Mouse (Mus musculus): ENCODE data around the gene Srrm1. TPM values are rescaled to one million over a fixed set of nuclear protein-coding genes. Genes with fewer than 3 reads are reported as not detected.
A peak's percentile ranks its signal among the peaks of the same experiment; 100 is the strongest.

Gene Srrm1
- polyA plus RNA-seq, 1 experiment from 2014 or later = 254 TPM

DNA sequence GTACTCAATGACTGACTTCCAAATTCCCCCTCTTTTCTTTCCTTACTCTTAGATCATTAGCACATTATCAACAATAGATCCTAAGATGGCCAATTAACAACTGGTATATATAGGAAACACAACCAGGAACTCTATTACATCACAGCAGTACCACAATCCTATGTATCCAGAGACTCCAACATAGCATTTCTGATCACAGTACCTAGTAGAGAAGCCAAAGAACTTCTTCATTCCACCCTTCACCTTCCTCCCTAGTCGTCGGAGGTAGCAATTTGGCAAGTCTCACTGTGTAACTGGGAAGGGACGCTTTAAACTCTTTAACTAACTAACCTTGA lies 17.1 kb downstream of the Srrm1 start:
- peak overlapping the region; percentile 69; the same call in 1 of the 2 replicates for H3K27ac ChIP-seq (ENCODE audit: low read depth, low read length)
- no peak overlapping the region for H3K9ac ChIP-seq (ENCODE audit: low read depth, low read length)
- WGBS = 63% methylated on average over 3 of the region's 3 CpGs
- peaks cover 94% of the 10 kb centered on the region for H3K36me3 ChIP-seq (ENCODE audit: control insufficient read depth, insufficient read depth, low read length)
- no peaks in the 10 kb centered on the region for H3K27me3 ChIP-seq (ENCODE audit: control insufficient read depth, insufficient read depth, low read length)
- H3K4me3 ChIP-seq (ENCODE audit: low read length) = no peak overlapping the region
- H3K4me2 ChIP-seq (replicated peaks; ENCODE audit: low read depth, low read length) = no peak overlapping the region; the same call in 1 of the 2 replicates
- no peaks in the 10 kb centered on the region for H3K9me3 ChIP-seq (ENCODE audit: control insufficient read depth, low read length)
- ATAC-seq (ENCODE audit: low FRiP score, low TSS enrichment) = no peak
- H3K4me1 ChIP-seq (ENCODE audit: control insufficient read depth, insufficient read depth, low read length) = no peaks in the 10 kb centered on the region

DNA sequence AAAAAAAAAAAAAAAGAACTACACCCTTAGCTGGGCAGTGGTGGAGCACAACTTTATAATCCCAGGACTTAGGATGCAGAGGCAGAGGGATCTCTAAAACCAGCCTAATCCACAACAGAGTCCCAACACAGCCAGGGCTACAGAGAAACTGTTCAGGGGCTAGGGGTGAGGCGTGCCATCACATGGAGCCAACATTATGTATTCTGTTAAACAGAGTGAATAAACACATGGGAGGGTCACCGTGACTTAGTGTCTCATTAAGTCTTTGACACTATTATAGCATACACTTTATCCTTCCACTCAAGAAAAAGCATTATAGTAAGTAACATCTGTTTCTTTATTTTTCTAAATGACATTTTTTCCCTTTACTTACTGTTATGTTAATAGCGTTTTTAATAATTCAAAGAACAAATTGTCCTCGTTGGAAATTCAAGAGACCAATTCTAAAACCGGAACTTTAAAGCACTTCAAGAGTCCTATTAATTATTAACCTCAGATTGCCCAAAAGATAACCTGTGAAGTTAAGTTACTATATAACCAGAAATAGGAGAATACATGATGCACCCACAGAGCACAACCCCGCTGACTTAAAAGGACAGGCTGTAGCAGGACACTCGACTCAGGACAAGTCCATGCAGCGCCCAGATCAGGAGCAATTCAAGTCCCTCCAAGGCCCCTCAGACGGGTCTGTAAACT lies 17.6 kb downstream of the Srrm1 start:
- no peaks in the 10 kb centered on the region for H3K9me3 ChIP-seq (ENCODE audit: control insufficient read depth, low read length)
- WGBS = 71% methylated on average over 9 of the region's 9 CpGs
- no peak for ATAC-seq (ENCODE audit: low FRiP score, low TSS enrichment)
- no peaks in the 10 kb centered on the region for H3K27me3 ChIP-seq (ENCODE audit: control insufficient read depth, insufficient read depth, low read length)
- H3K4me3 ChIP-seq (ENCODE audit: low read length) = no peak overlapping the region
- no peak overlapping the region for H3K9ac ChIP-seq (ENCODE audit: low read depth, low read length)
- H3K4me2 ChIP-seq (replicated peaks; ENCODE audit: low read depth, low read length) = no peak overlapping the region
- peaks cover 94% of the 10 kb centered on the region for H3K36me3 ChIP-seq (ENCODE audit: control insufficient read depth, insufficient read depth, low read length)
- no peaks in the 10 kb centered on the region for H3K4me1 ChIP-seq (ENCODE audit: control insufficient read depth, insufficient read depth, low read length)
- peak overlapping the region; percentile 69; the same call in 1 of the 2 replicates for H3K27ac ChIP-seq (ENCODE audit: low read depth, low read length)

DNA sequence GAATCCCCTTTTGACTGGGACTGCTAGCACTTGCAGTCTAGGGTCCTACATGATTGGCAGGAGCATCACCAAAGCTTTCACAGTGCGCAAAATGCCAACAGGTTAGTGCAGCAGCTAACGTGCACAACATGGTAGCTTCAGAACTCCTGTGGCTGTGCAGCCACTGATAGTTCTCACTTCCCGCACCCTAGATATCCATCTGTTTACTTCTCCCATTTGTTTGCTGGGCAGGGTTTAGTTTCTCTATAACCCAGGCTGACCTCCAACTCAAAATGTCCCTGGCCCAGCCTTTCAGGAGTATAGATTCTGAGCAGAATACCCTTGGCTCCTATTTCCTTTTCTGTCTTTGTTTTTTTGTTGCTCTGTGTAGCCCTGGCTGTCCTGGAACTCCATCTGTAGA lies 26.7 kb downstream of the Srrm1 start:
- Histone ChIP-seq H3K36me3 (ENCODE audit: control insufficient read depth, insufficient read depth, low read length) (peaks cover 97% of the 10 kb centered on the region), H3K4me1 (ENCODE audit: control insufficient read depth, insufficient read depth, low read length) (no peaks in the 10 kb centered on the region), H3K27ac (ENCODE audit: low read depth, low read length) (no peak overlapping the region), H3K9ac (ENCODE audit: low read depth, low read length) (no peak overlapping the region), H3K9me3 (ENCODE audit: control insufficient read depth, low read length) (no peaks in the 10 kb centered on the region), H3K4me2 (replicated peaks; ENCODE audit: low read depth, low read length) (no peak overlapping the region), H3K27me3 (ENCODE audit: control insufficient read depth, insufficient read depth, low read length) (no peaks in the 10 kb centered on the region), H3K4me3 (ENCODE audit: low read length) (no peak overlapping the region)
- WGBS = 93% methylated on average over 3 of the region's 3 CpGs
- no peak for ATAC-seq (ENCODE audit: low FRiP score, low TSS enrichment)

DNA sequence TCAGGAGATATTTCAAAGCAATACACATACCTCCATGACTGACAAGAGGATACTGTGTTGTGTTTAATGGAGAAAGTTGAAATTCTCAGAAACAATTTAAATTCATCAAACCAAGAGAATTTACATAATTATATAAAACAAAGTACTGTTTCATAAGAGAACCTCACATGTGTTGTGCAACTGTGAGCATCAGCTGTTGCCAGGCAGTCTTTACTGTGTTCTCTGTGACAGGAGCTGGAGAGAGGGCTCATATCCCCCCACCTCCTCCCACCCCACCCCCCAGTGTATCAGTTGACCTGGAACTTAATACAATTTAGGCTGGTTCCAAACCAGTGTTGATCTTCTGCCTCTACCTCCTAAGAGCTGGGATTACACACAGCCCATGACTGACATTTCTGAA lies 27.1 kb downstream of the Srrm1 start:
- Histone ChIP-seq H3K9me3 (ENCODE audit: control insufficient read depth, low read length) (no peaks in the 10 kb centered on the region), H3K4me3 (ENCODE audit: low read length) (no peak overlapping the region), H3K4me1 (ENCODE audit: control insufficient read depth, insufficient read depth, low read length) (no peaks in the 10 kb centered on the region), H3K27ac (ENCODE audit: low read depth, low read length) (no peak overlapping the region), H3K9ac (ENCODE audit: low read depth, low read length) (no peak overlapping the region), H3K4me2 (replicated peaks; ENCODE audit: low read depth, low read length) (no peak overlapping the region), H3K36me3 (ENCODE audit: control insufficient read depth, insufficient read depth, low read length) (peaks cover 97% of the 10 kb centered on the region), H3K27me3 (ENCODE audit: control insufficient read depth, insufficient read depth, low read length) (no peaks in the 10 kb centered on the region)
- ATAC-seq (ENCODE audit: low FRiP score, low TSS enrichment) = no peak

DNA sequence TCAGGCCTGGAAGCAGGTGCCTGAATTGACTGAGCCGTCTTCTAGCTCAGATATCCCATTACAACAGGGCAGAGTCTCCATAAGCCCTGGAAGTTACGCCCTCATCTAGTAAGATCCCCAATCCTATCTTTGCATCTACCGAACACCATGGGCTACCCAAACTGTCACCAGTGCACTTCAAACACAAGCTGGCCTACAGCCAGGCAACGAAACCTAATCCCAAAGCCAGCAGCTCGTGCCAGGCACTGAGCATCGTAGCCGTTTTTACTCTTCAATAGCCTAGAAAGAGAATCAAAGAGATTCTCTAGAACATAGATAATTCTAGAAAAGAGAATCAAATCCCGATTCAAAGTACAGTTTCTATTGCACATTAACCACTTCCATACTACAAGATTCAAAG lies 30.1 kb downstream of the Srrm1 start:
- no peak overlapping the region for H3K4me3 ChIP-seq (ENCODE audit: low read length)
- H3K4me1 ChIP-seq (ENCODE audit: control insufficient read depth, insufficient read depth, low read length) = no peaks in the 10 kb centered on the region
- no peak overlapping the region for H3K9ac ChIP-seq (ENCODE audit: low read depth, low read length)
- H3K36me3 ChIP-seq (ENCODE audit: control insufficient read depth, insufficient read depth, low read length) = peaks cover 93% of the 10 kb centered on the region
- no peaks in the 10 kb centered on the region for H3K9me3 ChIP-seq (ENCODE audit: control insufficient read depth, low read length)
- H3K4me2 ChIP-seq (replicated peaks; ENCODE audit: low read depth, low read length) = no peak overlapping the region
- no peaks in the 10 kb centered on the region for H3K27me3 ChIP-seq (ENCODE audit: control insufficient read depth, insufficient read depth, low read length)
- no peak overlapping the region for H3K27ac ChIP-seq (ENCODE audit: low read depth, low read length)
- ATAC-seq (ENCODE audit: low FRiP score, low TSS enrichment) = no peak
- 84% methylated on average over 8 of the region's 8 CpGs for WGBS

DNA sequence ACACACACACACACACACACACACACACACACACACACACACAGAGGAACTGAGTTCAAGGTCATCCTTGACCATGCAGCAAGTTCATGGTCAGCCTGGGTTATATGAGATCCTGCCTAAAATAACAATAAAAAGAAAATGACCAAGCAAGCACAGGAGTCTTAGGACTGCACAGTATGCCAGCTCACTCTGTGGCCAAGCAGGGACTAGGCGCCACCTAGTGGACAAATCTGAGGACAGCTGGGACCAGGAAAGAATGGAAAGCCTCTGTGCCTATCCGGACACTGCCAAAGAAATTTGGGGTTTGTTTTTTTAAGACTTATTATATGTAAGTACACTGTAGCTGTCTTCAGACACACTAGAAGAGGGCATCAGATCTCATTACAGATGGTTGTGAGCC lies 35.2 kb downstream of the Srrm1 start:
- WGBS = 17% methylated on average over 2 of the region's 2 CpGs
- Histone ChIP-seq H3K4me3 (ENCODE audit: low read length) (no peak overlapping the region), H3K27ac (ENCODE audit: low read depth, low read length) (no peak overlapping the region), H3K9ac (ENCODE audit: low read depth, low read length) (no peak overlapping the region), H3K27me3 (ENCODE audit: control insufficient read depth, insufficient read depth, low read length) (no peaks in the 10 kb centered on the region), H3K4me2 (replicated peaks; ENCODE audit: low read depth, low read length) (no peak overlapping the region), H3K4me1 (ENCODE audit: control insufficient read depth, insufficient read depth, low read length) (peaks cover 8% of the 10 kb centered on the region), H3K9me3 (ENCODE audit: control insufficient read depth, low read length) (no peaks in the 10 kb centered on the region), H3K36me3 (ENCODE audit: control insufficient read depth, insufficient read depth, low read length) (peaks cover 59% of the 10 kb centered on the region)
- ATAC-seq (ENCODE audit: low FRiP score, low TSS enrichment) = peak; percentile 77

DNA sequence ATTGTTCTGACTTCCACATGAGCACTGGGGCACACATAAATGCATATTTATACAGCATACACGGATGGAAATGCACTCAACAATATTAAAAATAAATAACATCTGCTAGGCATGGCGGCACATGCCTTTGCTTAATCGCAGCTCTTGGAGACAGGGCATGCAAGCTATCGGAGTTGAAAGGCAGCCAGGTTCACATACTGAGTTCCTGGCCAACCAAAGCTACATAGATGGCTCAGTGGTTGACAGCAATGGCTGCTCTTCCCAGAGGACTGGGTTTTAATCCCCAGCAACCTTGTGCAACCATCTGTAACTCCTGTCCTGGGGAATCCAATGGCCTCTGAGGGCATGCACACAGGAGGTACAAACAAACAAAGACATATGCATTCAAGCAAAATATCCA lies 35.6 kb downstream of the Srrm1 start:
- WGBS = 93% methylated on average over 4 of the region's 4 CpGs
- H3K4me3 ChIP-seq (ENCODE audit: low read length) = no peak overlapping the region

DNA sequence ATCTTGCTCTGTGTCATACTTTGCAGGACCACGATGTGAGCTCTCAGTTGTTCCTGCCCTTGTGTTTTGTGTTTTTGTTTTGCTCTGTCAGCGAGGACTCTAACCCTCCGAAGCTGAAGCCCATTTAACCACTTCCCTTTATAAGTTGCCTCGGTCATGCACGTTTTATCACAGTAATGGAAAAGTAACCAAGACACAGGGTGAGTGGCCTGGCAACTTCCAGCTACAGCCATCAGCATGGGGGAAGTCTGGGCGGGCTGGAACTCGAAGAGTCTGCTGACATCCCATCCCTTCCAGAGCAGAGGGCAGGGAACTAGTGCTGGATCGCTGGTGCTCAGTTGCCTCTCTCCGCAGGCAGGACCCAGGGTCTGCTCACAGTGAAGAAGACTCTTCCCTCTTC lies 37.8 kb downstream of the Srrm1 start:
- H3K9ac ChIP-seq (ENCODE audit: low read depth, low read length) = no peak overlapping the region
- H3K36me3 ChIP-seq (ENCODE audit: control insufficient read depth, insufficient read depth, low read length) = peaks cover 32% of the 10 kb centered on the region
- H3K4me3 ChIP-seq (ENCODE audit: low read length) = no peak overlapping the region
- H3K27ac ChIP-seq (ENCODE audit: low read depth, low read length) = no peak overlapping the region
- no peaks in the 10 kb centered on the region for H3K9me3 ChIP-seq (ENCODE audit: control insufficient read depth, low read length)
- H3K4me1 ChIP-seq (ENCODE audit: control insufficient read depth, insufficient read depth, low read length) = peaks cover 15% of the 10 kb centered on the region
- WGBS = 92% methylated on average over 9 of the region's 9 CpGs
- H3K4me2 ChIP-seq (replicated peaks; ENCODE audit: low read depth, low read length) = no peak overlapping the region
- ATAC-seq (ENCODE audit: low FRiP score, low TSS enrichment) = no peak
- no peaks in the 10 kb centered on the region for H3K27me3 ChIP-seq (ENCODE audit: control insufficient read depth, insufficient read depth, low read length)

More for the DNA sequence above, 35.6 kb downstream of the Srrm1 start:
- peaks cover 12% of the 10 kb centered on the region for H3K4me1 ChIP-seq (ENCODE audit: control insufficient read depth, insufficient read depth, low read length)
- no peak overlapping the region for H3K9ac ChIP-seq (ENCODE audit: low read depth, low read length)
- no peaks in the 10 kb centered on the region for H3K9me3 ChIP-seq (ENCODE audit: control insufficient read depth, low read length)
- H3K27ac ChIP-seq (ENCODE audit: low read depth, low read length) = no peak overlapping the region
- no peaks in the 10 kb centered on the region for H3K27me3 ChIP-seq (ENCODE audit: control insufficient read depth, insufficient read depth, low read length)
- H3K36me3 ChIP-seq (ENCODE audit: control insufficient read depth, insufficient read depth, low read length) = peaks cover 55% of the 10 kb centered on the region
- no peak overlapping the region for H3K4me2 ChIP-seq (replicated peaks; ENCODE audit: low read depth, low read length)
- no peak for ATAC-seq (ENCODE audit: low FRiP score, low TSS enrichment)

DNA sequence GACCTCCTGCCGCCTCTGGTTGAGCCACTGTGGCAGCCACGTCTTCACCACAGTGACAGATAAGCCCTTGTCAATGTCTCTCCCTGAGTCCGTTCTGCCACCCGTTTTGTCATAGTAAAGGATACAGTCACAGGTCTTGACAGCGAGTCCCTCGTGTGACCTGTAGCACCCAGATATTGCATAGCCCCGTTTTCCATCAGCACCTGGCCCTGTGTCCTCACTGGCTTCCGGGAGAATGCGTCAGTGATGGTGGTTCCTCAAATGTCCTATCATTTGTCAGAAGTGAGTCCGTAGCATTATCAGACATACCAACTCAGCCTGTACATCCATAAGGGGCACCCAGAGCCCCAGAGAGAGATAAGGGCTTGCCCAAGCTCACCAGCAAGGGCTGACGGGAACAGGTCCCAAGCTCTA lies 38.7 kb downstream of the Srrm1 start:
- 86% methylated on average over 11 of the region's 11 CpGs for WGBS
- no peak overlapping the region for H3K27ac ChIP-seq (ENCODE audit: low read depth, low read length)
- no peak for ATAC-seq (ENCODE audit: low FRiP score, low TSS enrichment)
- peaks cover 24% of the 10 kb centered on the region for H3K36me3 ChIP-seq (ENCODE audit: control insufficient read depth, insufficient read depth, low read length)
- no peaks in the 10 kb centered on the region for H3K27me3 ChIP-seq (ENCODE audit: control insufficient read depth, insufficient read depth, low read length)
- no peaks in the 10 kb centered on the region for H3K9me3 ChIP-seq (ENCODE audit: control insufficient read depth, low read length)
- H3K4me3 ChIP-seq (ENCODE audit: low read length) = no peak overlapping the region
- H3K4me2 ChIP-seq (replicated peaks; ENCODE audit: low read depth, low read length) = no peak overlapping the region
- H3K4me1 ChIP-seq (ENCODE audit: control insufficient read depth, insufficient read depth, low read length) = peaks cover 15% of the 10 kb centered on the region
- no peak overlapping the region for H3K9ac ChIP-seq (ENCODE audit: low read depth, low read length)
